Mouse (Mus musculus) urinary bladder, postnatal 0 days (tissue): ENCODE results near the gene Gm14190. TPM values are rescaled to one million over a fixed set of nuclear protein-coding genes. Genes with fewer than 3 reads are reported as not detected.

Experiments used
- polyA plus RNA-seq: library from polyadenylated mRNA; unstranded; fragments of >200 nt; fragmentation: Nextera tagmentation; extraction: Ambion mirVana; gene quantifications from 2 replicates; pipeline ENCODE4 v1.2.1, GENCODE M21; 2015

Gm14190 gene
- polyA plus RNA-seq = not detected in 2 replicates

DNA sequence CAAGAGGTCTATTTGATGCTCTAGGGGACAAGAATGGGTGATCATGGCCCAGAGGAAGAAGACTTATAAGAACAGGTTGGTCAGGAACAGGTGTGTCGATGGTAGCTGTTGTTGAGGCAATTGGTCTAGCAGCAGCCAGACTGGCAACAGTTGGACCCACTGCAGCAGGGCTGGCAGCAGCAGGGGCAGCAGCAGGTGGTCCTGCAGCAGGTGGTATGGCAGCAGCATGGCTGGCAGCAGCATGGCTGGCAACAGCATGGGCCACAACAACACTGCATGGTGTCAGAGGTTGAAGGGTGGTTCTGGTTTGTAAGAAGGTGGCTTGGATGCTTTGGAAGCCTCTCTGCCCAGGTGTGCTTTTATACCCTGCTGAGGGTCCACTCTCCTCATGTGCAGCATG is at the start of gene Gm14190:
Gene Gm14190 (minus strand): TSS at position 278 of the 400 bp plus-strand sequence.

DNA sequence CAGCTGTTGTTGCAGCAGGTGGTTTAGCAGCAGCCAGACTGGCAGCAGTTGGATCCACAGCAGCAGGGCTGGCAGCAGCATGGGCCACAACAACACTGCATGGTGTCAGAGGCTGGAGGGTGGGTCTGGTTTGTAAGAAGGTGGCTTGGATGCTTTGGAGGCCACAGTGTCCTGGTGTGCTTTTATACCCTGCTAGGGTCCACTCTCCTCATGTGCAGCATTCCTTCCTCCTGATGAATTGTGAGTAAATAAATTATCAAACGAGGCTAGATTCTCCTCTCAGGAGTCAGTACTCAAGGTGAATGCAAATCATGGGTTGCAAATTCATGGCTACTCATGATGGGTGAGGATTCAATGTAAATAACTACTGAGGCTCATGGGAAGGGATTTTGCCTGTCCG is 43.6 kb upstream of the Gm14190 start, which contains the start of gene Gm14180:
Gene Gm14180 (minus strand): TSS at position 101 of the 400 bp plus-strand sequence.

DNA sequence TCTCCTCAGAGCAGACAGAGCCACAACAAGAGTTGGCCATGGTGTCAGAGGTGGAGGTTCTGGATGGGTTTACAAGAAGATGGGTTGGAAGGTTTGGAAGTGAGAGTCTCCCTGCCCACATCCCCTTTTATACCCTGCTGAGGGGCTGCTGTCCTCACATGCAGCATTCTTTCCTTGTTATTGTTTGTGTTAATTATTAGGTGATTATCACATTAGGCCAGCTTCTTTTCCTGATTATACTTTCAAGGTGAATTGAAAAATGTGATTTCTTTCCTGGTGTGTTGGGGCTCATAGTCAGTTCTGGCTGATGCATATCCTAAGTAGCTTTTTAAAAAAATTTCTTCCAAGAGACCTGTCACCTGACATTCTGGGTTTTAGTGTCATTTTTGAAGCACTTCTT is 24.7 kb downstream of the Gm14190 start, which contains the start of gene Krtap4-6:
Gene Krtap4-6 (minus strand): TSS at position 101 of the 400 bp plus-strand sequence.

DNA sequence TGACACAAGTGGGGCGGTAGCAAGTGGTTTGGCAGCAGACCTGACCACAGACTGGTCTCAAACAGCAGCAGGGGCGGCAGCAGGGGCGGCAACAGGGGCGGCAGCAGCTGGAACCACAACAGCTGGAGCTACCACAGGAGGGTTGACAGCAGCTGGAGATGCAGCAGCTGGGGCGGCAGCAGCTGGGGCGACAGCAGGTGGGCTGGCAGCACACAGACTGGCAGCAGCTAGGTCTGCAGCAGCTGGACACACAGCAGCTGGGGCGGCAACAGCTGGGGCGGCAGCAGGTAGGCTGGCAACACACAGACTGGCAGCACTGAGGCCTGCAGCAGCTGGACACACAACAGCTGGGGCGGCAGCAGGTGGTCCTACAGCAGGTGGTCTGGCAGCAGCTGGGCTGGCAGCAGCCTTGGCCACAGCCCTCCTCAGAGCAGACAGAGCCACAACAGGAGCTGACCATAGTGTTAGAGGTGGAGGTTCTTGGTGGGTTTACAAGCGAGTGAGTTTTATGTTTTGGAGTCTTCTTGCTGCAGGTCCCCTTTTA is 32.0 kb downstream of the Gm14190 start, which contains the start of gene Gm11563:
Gene Gm11563 (minus strand): TSS at position 494 of the 544 bp plus-strand sequence.

DNA sequence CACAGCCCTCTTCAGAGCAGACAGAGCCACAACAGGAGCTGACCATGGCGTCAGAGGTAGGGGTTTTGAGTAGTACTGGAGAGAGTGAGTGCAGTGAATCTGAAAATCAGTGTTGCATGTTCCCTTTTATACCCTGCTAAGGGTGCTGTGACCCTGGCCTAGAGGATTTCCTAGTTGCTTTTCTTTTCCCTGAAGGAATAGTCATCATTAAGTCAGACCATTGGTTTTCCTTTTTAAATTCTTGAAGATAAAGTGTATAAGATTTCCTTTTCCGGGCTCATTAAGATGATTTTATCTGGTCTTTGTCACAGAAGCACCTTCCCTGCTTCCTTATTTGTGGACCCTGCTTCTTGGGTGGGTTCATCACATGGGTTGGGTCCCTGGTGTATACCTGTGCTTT is 40.4 kb downstream of the Gm14190 start, which contains the start of gene Gm11555:
Gene Gm11555 (minus strand): TSS at position 101 of the 400 bp plus-strand sequence.

DNA sequence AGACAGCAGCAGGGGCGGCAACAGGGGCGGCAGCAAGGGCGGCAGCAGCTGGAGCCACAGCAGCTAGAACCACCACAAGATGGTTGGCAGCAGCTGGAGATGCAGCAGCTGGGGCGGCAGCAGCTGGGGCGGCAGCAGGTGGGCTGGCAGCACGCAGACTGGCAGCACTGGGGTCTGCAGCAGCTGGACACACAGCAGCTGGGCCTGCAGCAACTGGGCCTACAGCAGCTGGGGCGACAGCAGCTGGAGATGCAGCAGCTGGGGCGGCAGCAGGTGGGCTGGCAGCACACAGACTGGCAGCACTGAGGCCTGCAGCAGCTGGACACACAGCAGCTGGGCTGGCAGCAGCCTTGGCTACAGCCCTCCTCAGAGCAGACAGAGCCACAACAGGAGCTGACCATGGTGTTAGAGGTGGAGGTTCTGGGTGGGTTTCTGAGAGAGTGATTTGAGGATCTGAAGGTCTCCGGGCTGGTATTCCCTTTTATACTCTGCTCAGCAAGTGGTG is 46.9 kb downstream of the Gm14190 start, which contains the start of gene Krtap4-7:
Gene Krtap4-7 (minus strand): TSS at position 455 of the 505 bp plus-strand sequence.

Other genes with a start within 250 kb of the Gm14190 start
- 2.6 and 3.4 TPM in 2 replicates for gene Krt23, start 197.6 kb downstream of the Gm14190 start, polyA plus RNA-seq
- not detected in 2 replicates for gene Krt39, start 169.4 kb downstream of the Gm14190 start, polyA plus RNA-seq
- not detected in 2 replicates for gene Krt40, start 147.6 kb downstream of the Gm14190 start, polyA plus RNA-seq
- not detected in 2 replicates for gene Krtap3-3, start 139.9 kb downstream of the Gm14190 start, polyA plus RNA-seq
- gene Krtap3-2, start 133.9 kb downstream of the Gm14190 start, polyA plus RNA-seq = not detected in 2 replicates
- not detected in 2 replicates for gene Gm11939, start 131.3 kb downstream of the Gm14190 start, polyA plus RNA-seq
- gene Krtap3-1, start 124.1 kb downstream of the Gm14190 start, polyA plus RNA-seq = not detected in 2 replicates
- 0.12 TPM in 1 of 2 replicates, not detected in the other for gene Krtap1-5, start 109.7 kb downstream of the Gm14190 start, polyA plus RNA-seq
- not detected in 2 replicates for gene Krtap1-4, start 107.1 kb downstream of the Gm14190 start, polyA plus RNA-seq
- gene Krtap1-3, start 99.4 kb downstream of the Gm14190 start, polyA plus RNA-seq = not detected in 2 replicates
- not detected in 2 replicates for gene Krtap9-3, start 92.6 kb downstream of the Gm14190 start, polyA plus RNA-seq
- gene Gm11938, start 87.4 kb downstream of the Gm14190 start, polyA plus RNA-seq = not detected in 2 replicates
- not detected in 2 replicates for gene Gm11937, start 80.6 kb downstream of the Gm14190 start, polyA plus RNA-seq
- gene Krtap2-4, start 75.9 kb downstream of the Gm14190 start, polyA plus RNA-seq = not detected in 2 replicates
- not detected in 2 replicates for gene Gm11562, start 70.3 kb downstream of the Gm14190 start, polyA plus RNA-seq
- not detected in 2 replicates for gene Krtap4-1, start 62.5 kb downstream of the Gm14190 start, polyA plus RNA-seq
- gene Krtap4-2, start 55.7 kb downstream of the Gm14190 start, polyA plus RNA-seq = not detected in 2 replicates
- gene Krtap4-7, start 46.7 kb downstream of the Gm14190 start, polyA plus RNA-seq = not detected in 2 replicates
- not detected in 2 replicates for gene Gm11555, start 40.5 kb downstream of the Gm14190 start, polyA plus RNA-seq
- gene Gm11563, start 31.8 kb downstream of the Gm14190 start, polyA plus RNA-seq = not detected in 2 replicates
- not detected in 2 replicates for gene Krtap4-6, start 24.8 kb downstream of the Gm14190 start, polyA plus RNA-seq
- gene Gm14180, start 43.5 kb upstream of the Gm14190 start, polyA plus RNA-seq = not detected in 2 replicates
- gene Gm11595, start 82.2 kb upstream of the Gm14190 start, polyA plus RNA-seq = not detected in 2 replicates
- gene Krtap4-8, start 90.0 kb upstream of the Gm14190 start, polyA plus RNA-seq = not detected in 2 replicates
- not detected in 2 replicates for gene Krtap4-9, start 94.5 kb upstream of the Gm14190 start, polyA plus RNA-seq
- not detected in 2 replicates for gene Gm11596, start 102.7 kb upstream of the Gm14190 start, polyA plus RNA-seq
- gene Gm11569, start 108.2 kb upstream of the Gm14190 start, polyA plus RNA-seq = not detected in 2 replicates
- gene Gm11554, start 113.7 kb upstream of the Gm14190 start, polyA plus RNA-seq = not detected in 2 replicates
- not detected in 2 replicates for gene Krtap4-13, start 119.2 kb upstream of the Gm14190 start, polyA plus RNA-seq
- not detected in 2 replicates for gene Gm11564, start 124.9 kb upstream of the Gm14190 start, polyA plus RNA-seq
- not detected in 2 replicates for gene 2300003K06Rik, start 147.3 kb upstream of the Gm14190 start, polyA plus RNA-seq
- gene Krtap4-16, start 160.9 kb upstream of the Gm14190 start, polyA plus RNA-seq = not detected in 2 replicates
- not detected in 2 replicates for gene Gm11568, start 167.2 kb upstream of the Gm14190 start, polyA plus RNA-seq
- gene Gm11559, start 173.7 kb upstream of the Gm14190 start, polyA plus RNA-seq = not detected in 2 replicates
- gene Krtap9-1, start 182.6 kb upstream of the Gm14190 start, polyA plus RNA-seq = not detected in 2 replicates
- gene Gm11567, start 188.4 kb upstream of the Gm14190 start, polyA plus RNA-seq = not detected in 2 replicates
- gene Krtap31-1, start 217.2 kb upstream of the Gm14190 start, polyA plus RNA-seq = not detected in 2 replicates
- not detected in 2 replicates for gene Gm11565, start 224.0 kb upstream of the Gm14190 start, polyA plus RNA-seq
- not detected in 2 replicates for gene Krtap31-2, start 245.6 kb upstream of the Gm14190 start, polyA plus RNA-seq